Mouse (Mus musculus) MEL (cell line): ENCODE measurements at regions not wholly inside any gene's neighbourhood (a gene's known extent, or its start where the extent isn't known, plus 50 kb on each side); places are given as distances from the start of the nearest gene placed in this dataset.

Source experiments
- CTCF ChIP-seq, 3 experiments: IDR thresholded peaks in 2 of 3; conservative IDR thresholded peaks in 1 of 3; 2 replicates each; pipeline ENCODE4 v1.5.1; 2011 to 2012; ENCODE audit warnings: low read length in 3 of 3, low read depth in 2 of 3, mild to moderate bottlenecking in 2 of 3, improper control_type of control experiment in 1 of 3, inconsistent platforms in 1 of 3, mixed read lengths in 1 of 3, moderate library complexity in 1 of 3; ENCODE audit not compliant: control insufficient read depth in 1 of 3, insufficient read depth in 1 of 3, poor library complexity in 1 of 3, severe bottlenecking in 1 of 3
- EP300 ChIP-seq, 2 experiments: IDR thresholded peaks; 2 replicates each; pipeline ENCODE4 v1.6.1; 2011; ENCODE audit warnings: improper control_type of control experiment in 2 of 2, low read length in 2 of 2, low read depth in 1 of 2, mild to moderate bottlenecking in 1 of 2
- GABPA ChIP-seq: IDR thresholded peaks from 2 replicates; pipeline ENCODE4 v1.6.1; 2012; ENCODE audit warnings: low read depth, mild to moderate bottlenecking, inconsistent platforms, low read length, improper control_type of control experiment, moderate library complexity
- MEF2A ChIP-seq: IDR thresholded peaks from 2 replicates; pipeline ENCODE4 v1.6.1; 2014; ENCODE audit warnings: low read depth, mild to moderate bottlenecking, inconsistent platforms, low read length, improper control_type of control experiment; ENCODE audit not compliant: poor library complexity, insufficient replicate concordance, severe bottlenecking; ENCODE audit errors: extremely low read depth
- POLR2A ChIP-seq, 2 experiments: IDR thresholded peaks; 2 replicates each; pipeline ENCODE4 v1.6.1; 2011 to 2012; ENCODE audit warnings: low read length in 2 of 2, mild to moderate bottlenecking in 2 of 2, control low read depth in 1 of 2, improper control_type of control experiment in 1 of 2, low read depth in 1 of 2, moderate library complexity in 1 of 2; ENCODE audit not compliant: control insufficient read depth in 1 of 2, insufficient read depth in 1 of 2, poor library complexity in 1 of 2
- TAL1 ChIP-seq: IDR thresholded peaks from 2 replicates; pipeline ENCODE4 v1.6.1; 2012; ENCODE audit warnings: mild to moderate bottlenecking, inconsistent platforms, low read length, moderate library complexity, mixed read lengths
- TCF12 ChIP-seq: IDR thresholded peaks from 2 replicates; pipeline ENCODE4 v1.6.1; 2014; ENCODE audit warnings: low read depth, mild to moderate bottlenecking, inconsistent platforms, low read length, improper control_type of control experiment, moderate library complexity
- USF1 ChIP-seq: IDR thresholded peaks from 2 replicates; pipeline ENCODE4 v1.6.1; 2014; ENCODE audit warnings: low read depth, mild to moderate bottlenecking, inconsistent platforms, low read length, improper control_type of control experiment, moderate library complexity

DNA sequence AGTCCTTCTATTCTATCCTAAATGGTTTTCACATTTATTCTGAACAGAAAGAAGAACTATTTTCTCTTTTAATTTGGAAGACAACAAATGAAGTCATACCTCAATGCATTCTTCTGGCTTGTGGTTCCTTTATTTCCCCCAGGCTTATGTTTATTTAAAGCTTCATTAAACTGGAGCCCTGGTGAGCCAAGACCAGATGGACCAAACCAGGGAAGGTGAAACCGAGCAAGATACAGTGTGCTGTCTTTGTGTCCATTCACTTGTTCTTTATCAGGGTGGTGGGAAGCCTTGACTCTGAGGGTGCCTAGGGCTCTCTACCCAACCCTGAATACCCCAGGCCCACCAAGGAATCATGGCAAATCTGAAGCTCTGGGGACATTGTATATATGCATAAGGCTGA is 606.3 kb downstream of the Pdcd6ip start:
- TF ChIP-seq TAL1: no peak
- TF ChIP-seq CTCF (IDR thresholded peaks at IDR 0.05 in 2 of 3, conservative IDR thresholded peaks at IDR 0.05 in 1 of 3; ENCODE audit: control insufficient read depth in 1 of 3, insufficient read depth in 1 of 3, low read depth in 2 of 3, low read length in 3 of 3, poor library complexity in 1 of 3, severe bottlenecking in 1 of 3): no peak
- no peak for TF ChIP-seq TCF12
- TF ChIP-seq GABPA: no peak
- TF ChIP-seq EP300 (IDR thresholded peaks at IDR 0.05; ENCODE audit: low read depth in 1 of 2, low read length in 2 of 2): no peak
- TF ChIP-seq POLR2A (IDR thresholded peaks at IDR 0.05; ENCODE audit: control insufficient read depth in 1 of 2, insufficient read depth in 1 of 2, low read depth in 1 of 2, low read length in 2 of 2, poor library complexity in 1 of 2): no peak
- no peak for TF ChIP-seq USF1
- TF ChIP-seq MEF2A: no peak
